Mouse (Mus musculus) embryonic facial prominence, embryonic 12.5 days (tissue): Measurements from ENCODE around the gene Ly6g6e. TPM values are rescaled to one million over a fixed set of nuclear protein-coding genes. Genes with fewer than 3 reads are reported as not detected.
"Not testable (repeated sequence)": the region's sequence is repeated elsewhere in the genome, so short reads cannot be mapped to it uniquely, and the experiment has no call there.

ENCODE experiments used
- ATAC-seq: fragments of 200-750 bp; cut with Nextera tagmentation; 2 replicates; pipeline ENCODE4 v1.8.0; 2017; ENCODE audit not compliant: insufficient number of reproducible peaks, insufficient read depth, low FRiP score, low TSS enrichment
- H3K27ac ChIP-seq: fragments of 300-500 bp; sonication (generic); 2 replicates; pipeline ENCODE4 v1.5.1; 2016; ENCODE audit warnings: mild to moderate bottlenecking
- H3K27me3 ChIP-seq: fragments of 300-500 bp; sonication (generic); 2 replicates; pipeline ENCODE4 v1.6.1; 2016; ENCODE audit warnings: mild to moderate bottlenecking, moderate library complexity
- H3K36me3 ChIP-seq: fragments of 300-500 bp; sonication (generic); 2 replicates; pipeline ENCODE4 v1.6.1; 2016; ENCODE audit warnings: mild to moderate bottlenecking
- H3K4me1 ChIP-seq: fragments of 300-500 bp; sonication (generic); 2 replicates; pipeline ENCODE4 v1.6.1; 2016
- H3K4me2 ChIP-seq: fragments of 300-500 bp; sonication (generic); replicated peaks from 2 replicates; pipeline ENCODE4 v1.6.1; 2016; ENCODE audit warnings: mild to moderate bottlenecking, moderate library complexity
- H3K4me3 ChIP-seq: fragments of 300-500 bp; sonication (generic); 2 replicates; pipeline ENCODE4 v1.5.1; 2016; ENCODE audit warnings: mild to moderate bottlenecking
- H3K9ac ChIP-seq: fragments of 300-500 bp; sonication (generic); 2 replicates; pipeline ENCODE4 v1.6.1; 2016; ENCODE audit warnings: mild to moderate bottlenecking, moderate library complexity
- H3K9me3 ChIP-seq: fragments of 300-500 bp; sonication (generic); 2 replicates; pipeline ENCODE4 v1.6.1; 2016; ENCODE audit warnings: mild to moderate bottlenecking, moderate library complexity
- WGBS: fragments of 180-500 bp; shearing (Covaris S2); methylation state at CpG from one replicate; pipeline ENCODE4 v1.1.7; 2016; 5-methylcytosine and 5-hydroxymethylcytosine counted together
- polyA plus RNA-seq: library from polyadenylated mRNA; unstranded; fragments of >200 nt; fragmentation: Nextera tagmentation; extraction: Ambion mirVana; gene quantifications from 2 replicates; pipeline ENCODE4 v1.2.1, GENCODE M21; 2016

Ly6g6e gene
- 1.1 and 1.3 TPM in 2 replicates for polyA plus RNA-seq

DNA sequence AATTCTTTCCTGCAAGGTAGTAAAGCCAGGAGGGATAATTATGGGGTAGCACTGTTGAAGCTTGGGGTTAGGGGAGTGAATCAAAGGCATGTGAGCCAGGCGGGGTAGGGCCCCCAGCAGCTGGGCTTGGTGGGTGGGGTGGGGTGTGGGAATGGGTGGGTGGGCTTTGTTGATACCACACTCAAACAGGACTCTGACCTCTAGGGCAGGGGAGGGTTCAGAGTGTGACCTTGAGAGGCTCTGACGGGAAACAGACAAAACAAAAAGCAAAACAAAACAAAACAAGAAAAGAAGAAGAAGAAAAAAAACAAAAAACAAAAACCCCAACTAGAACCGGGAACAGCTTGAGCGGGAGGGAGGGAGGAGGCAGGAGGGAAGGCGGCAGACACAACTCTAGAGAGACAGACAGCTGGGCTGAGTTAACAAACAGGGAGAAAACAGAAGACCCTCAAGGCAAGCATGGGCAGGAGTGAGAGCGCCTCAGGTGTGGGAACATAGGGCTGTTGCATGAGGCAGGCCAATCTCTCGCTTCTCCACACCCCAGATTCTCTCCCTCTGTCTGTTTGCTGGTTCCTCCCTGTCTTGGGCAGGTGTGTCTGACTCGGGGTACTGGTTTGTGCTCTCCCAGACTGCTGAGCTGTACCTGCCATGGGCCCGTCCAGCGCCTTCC, at the start of gene Ly6g6e:
TSS of gene Ly6g6e (plus strand) at position 396 of the 670 bp plus-strand sequence.
- peaks cover 27% of the 10 kb centered on the region for H3K27me3 ChIP-seq
- no peaks in the 10 kb centered on the region for H3K36me3 ChIP-seq
- peak within 1 kb of the TSS; percentile 24 for H3K4me2 ChIP-seq
- peaks cover 23% of the 10 kb centered on the region for H3K4me1 ChIP-seq
- ATAC-seq: no peak
- peak within 1 kb of the TSS; percentile 14; the same call in 1 of the 2 replicates for H3K4me3 ChIP-seq
- H3K9me3 ChIP-seq: no peaks in the 10 kb centered on the region
- WGBS: 16% methylated on average over 10 of the region's 10 CpGs
- H3K27ac ChIP-seq: no peak within 1 kb of the TSS
- H3K9ac ChIP-seq: no peak within 1 kb of the TSS

DNA sequence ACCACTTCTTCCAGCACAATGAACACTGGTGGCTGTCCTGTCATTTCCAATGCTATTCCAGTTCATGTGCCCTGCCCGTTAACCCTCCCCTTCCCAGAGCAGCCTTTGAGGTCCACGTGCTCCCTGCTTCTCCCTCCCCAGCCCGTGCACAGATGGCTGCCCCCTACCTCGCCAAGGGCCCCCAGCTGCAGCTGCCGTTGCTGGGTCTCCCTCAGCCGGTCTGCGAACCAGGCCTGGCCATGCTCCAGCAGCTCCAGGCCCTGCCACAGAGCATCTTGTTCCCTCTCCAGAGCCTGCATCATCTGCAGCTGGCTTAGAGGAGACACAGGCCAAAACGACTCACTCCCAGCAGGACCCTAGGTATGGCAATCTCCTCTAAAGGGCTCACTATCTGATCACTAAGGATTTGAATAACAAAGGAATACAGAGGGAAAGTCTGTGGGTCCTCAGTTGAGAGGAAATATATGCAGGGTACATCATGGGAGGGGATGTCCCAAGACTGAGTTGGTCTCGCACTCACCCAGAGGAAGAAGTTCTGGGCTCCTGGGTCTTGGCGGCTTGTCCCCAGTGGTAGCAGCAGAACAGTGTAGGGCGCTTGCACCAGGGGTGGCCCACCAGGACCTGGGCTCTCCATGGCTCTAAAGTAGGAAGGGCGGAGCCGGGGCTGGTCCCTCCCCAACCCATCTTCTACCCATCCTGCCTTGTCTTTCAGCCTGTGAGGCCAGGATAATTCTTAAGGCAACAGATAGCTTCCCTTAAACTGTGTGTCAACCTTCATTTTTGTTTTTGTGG, 49.2 kb upstream of the Ly6g6e start, which contains the start of gene Sapcd1:
TSS of gene Sapcd1 (minus strand) at position 740 of the 792 bp plus-strand sequence.
- Histone ChIP-seq H3K27ac (peak within 1 kb of the TSS; percentile 75), H3K4me3 (0 out of 2 replicates have a peak within 1 kb of the TSS, but pooled peaks have one; percentile 10), H3K9me3 (no peaks in the 10 kb centered on the region), H3K4me2 (peak within 1 kb of the TSS; percentile 40), H3K4me1 (peaks cover 25% of the 10 kb centered on the region), H3K9ac (peak within 1 kb of the TSS; percentile 46), H3K27me3 (no peaks in the 10 kb centered on the region), H3K36me3 (no peaks in the 10 kb centered on the region)
- 33% methylated on average over 13 of the region's 13 CpGs for WGBS
- peak; percentile 72 for ATAC-seq

DNA sequence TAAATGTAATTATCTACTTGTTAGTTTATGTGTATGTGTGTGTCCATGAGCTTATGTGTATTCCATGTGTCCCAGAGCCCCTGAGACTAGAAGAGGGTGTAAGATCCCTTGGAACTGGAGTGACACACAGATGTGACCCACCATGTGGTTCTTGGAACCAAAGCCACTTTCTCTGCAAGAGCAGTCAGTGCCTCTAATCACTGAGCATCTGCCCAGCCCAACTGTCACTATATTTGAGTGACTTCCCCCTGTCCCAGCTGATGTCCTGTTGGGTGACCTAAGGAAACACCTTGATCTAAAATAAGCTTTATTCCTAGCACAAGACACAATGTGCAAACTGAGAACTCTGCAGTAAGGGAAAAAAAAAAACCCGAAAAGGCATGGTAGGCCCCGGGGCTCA, 48.4 kb upstream of the Ly6g6e start:
- Histone ChIP-seq H3K27me3 (no peaks in the 10 kb centered on the region), H3K36me3 (no peaks in the 10 kb centered on the region), H3K27ac (no peak overlapping the region), H3K4me2 (no peak overlapping the region), H3K4me1 (peaks cover 25% of the 10 kb centered on the region), H3K4me3 (no peak overlapping the region), H3K9ac (no peak overlapping the region), H3K9me3 (no peaks in the 10 kb centered on the region)
- 71% methylated on average over 2 of the region's 2 CpGs for WGBS
- ATAC-seq: no peak

DNA sequence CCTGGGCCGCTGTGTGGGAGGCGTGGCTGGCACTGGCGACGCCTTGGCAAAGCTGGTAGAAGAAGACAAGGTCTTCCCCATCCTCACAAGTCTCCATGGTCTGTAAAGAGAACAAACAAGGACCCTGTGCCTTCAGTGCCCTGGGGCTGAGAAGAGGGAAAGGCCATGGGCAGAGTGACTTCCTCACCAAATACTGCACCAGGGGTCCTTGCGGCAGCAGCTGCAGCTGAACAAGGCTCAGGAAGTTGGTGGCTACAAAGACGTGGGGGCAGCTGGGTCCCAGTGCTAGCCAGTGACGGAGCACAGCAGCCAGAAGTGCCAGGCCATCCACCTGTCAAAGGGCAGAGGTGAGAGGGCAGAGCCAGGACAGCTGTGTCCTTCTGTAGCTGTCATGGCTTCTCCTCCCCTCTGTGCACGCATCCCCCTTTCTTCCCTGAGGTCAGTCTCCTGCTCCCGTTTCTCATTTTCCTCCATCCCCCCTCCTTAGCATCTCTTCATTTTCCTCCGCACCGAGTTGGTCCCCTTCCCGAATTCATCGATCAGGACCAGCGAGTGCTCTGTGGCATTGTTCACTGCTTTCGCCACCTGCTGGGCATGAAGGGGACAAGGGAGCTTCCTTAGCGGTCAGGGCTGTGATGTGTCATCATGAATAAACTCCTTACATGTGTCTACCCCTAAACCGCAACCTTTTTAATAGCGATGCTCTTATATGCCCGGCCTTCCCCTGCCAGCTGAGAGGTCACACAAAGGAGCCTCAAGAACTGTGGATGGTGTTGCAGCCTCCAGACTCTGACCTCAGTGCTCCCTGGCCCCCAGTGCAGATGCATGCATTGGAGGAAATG, 46.8 kb upstream of the Ly6g6e start:
- 32% methylated on average over 19 of the region's 19 CpGs for WGBS
- Histone ChIP-seq H3K4me3 (no peak overlapping the region), H3K4me2 (no peak overlapping the region; the same call in 1 of the 2 replicates), H3K36me3 (no peaks in the 10 kb centered on the region), H3K9ac (no peak overlapping the region), H3K27ac (no peak overlapping the region), H3K27me3 (no peaks in the 10 kb centered on the region), H3K4me1 (peaks cover 19% of the 10 kb centered on the region), H3K9me3 (no peaks in the 10 kb centered on the region)
- ATAC-seq: no peak

DNA sequence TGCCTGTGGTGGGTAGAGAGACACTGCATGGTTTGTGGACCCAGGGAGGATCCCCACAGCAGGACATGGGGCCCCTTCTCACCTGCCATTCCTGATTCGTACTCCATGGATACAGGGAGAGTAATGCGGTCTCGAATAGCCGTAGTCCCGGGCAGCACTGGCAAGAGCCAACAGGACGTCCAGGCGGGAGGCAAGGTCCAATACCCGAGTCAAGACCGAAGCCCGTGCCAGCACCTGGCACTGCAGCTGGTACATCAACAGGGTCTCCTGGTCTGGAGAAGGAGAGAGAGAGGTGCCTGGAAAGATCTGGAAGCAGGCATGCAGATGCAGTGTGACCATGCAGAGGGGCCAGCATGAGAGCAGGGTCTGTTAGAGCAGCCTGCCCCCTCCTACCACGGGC, 45.4 kb upstream of the Ly6g6e start:
- no peaks in the 10 kb centered on the region for H3K36me3 ChIP-seq
- no peaks in the 10 kb centered on the region for H3K9me3 ChIP-seq
- 91% methylated on average over 11 of the region's 11 CpGs for WGBS
- H3K4me2 ChIP-seq: no peak overlapping the region
- no peak overlapping the region for H3K27ac ChIP-seq
- H3K4me3 ChIP-seq: no peak overlapping the region
- no peak for ATAC-seq
- no peaks in the 10 kb centered on the region for H3K27me3 ChIP-seq
- H3K9ac ChIP-seq: peak overlapping the region; percentile 8; the same call in 1 of the 2 replicates
- peaks cover 17% of the 10 kb centered on the region for H3K4me1 ChIP-seq

DNA sequence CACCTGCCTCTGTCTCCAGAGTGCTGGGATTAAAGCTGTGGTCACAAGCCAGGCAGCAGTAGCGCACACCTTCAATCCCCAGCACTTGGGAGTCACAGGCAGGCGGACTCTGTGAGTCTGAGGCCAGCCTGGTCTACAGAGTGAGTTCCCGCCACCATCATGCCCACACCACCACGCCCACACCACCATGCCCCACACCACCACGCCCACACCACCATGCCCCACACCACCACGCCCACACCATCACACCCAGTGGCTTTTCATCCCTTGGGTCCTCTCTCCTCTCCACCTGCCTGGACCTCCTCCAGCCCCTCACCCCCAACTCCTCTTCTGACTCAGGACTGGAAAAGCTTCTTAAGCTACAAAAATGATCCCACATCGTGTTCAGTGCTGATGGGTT, 44.8 kb upstream of the Ly6g6e start:
- H3K9me3 ChIP-seq: no peaks in the 10 kb centered on the region
- no peak overlapping the region for H3K27ac ChIP-seq
- no peak overlapping the region for H3K9ac ChIP-seq
- 86% methylated on average over 7 of the region's 7 CpGs for WGBS
- H3K4me2 ChIP-seq: no peak overlapping the region
- peaks cover 14% of the 10 kb centered on the region for H3K4me1 ChIP-seq
- no peak for ATAC-seq
- no peaks in the 10 kb centered on the region for H3K36me3 ChIP-seq
- no peaks in the 10 kb centered on the region for H3K27me3 ChIP-seq
- H3K4me3 ChIP-seq: no peak overlapping the region

DNA sequence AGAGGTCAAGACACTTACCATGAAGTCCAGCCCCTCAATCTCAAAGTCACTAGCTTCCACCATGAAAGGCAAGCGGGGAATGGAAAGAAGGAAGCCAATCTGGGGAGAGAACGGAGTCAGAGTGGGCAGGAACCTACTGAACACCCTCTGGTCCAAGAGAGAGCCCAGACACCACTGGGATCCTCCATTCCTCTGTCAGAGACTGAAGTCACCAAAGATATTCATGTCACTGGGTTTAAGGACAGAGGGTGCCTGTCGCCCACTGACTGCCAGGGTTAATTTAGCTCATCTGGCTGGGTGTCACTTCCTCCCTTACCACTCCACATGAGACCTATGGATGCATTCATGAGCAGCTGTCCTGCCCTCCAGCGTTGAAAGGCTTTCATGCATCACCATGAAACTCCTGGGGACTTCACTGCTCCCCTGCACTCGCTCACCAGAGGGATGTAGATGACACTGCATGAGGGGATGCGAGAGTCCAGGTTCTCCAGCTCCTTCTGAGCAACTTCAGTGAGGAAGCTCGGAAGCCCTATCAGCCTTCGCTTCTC, 44.3 kb upstream of the Ly6g6e start:
- ATAC-seq: no peak
- Histone ChIP-seq H3K27me3 (no peaks in the 10 kb centered on the region), H3K4me3 (no peak overlapping the region), H3K36me3 (no peaks in the 10 kb centered on the region), H3K9me3 (no peaks in the 10 kb centered on the region), H3K4me1 (peaks cover 11% of the 10 kb centered on the region), H3K9ac (no peak overlapping the region), H3K27ac (no peak overlapping the region), H3K4me2 (no peak overlapping the region)
- 72% methylated on average over 8 of the region's 8 CpGs for WGBS

DNA sequence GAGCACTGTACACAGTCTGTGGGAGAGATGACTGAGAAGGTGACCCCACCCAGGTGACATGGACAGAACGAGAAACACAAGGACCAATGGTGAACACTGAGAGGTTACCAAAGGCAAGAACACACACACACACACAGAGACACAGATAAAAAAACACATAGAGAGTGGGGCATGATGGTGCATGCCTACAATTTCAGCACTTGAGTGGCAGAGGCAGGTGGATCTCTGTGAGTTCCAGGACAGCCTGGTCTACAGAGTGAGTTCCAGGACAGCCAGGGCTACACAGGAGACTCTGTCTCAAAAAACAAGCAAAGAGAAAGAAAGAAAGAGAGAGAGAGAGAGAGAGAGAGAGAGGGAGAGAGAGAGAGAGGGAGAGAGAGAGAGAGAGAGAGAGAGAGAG, 43.0 kb upstream of the Ly6g6e start:
- H3K36me3 ChIP-seq, H3K9me3 ChIP-seq, H3K9ac ChIP-seq, H3K27ac ChIP-seq, ATAC-seq, H3K27me3 ChIP-seq, H3K4me2 ChIP-seq, H3K4me3 ChIP-seq, H3K4me1 ChIP-seq: not testable (repeated sequence)
- 79% methylated on average over 1 of the region's 1 CpGs for WGBS

DNA sequence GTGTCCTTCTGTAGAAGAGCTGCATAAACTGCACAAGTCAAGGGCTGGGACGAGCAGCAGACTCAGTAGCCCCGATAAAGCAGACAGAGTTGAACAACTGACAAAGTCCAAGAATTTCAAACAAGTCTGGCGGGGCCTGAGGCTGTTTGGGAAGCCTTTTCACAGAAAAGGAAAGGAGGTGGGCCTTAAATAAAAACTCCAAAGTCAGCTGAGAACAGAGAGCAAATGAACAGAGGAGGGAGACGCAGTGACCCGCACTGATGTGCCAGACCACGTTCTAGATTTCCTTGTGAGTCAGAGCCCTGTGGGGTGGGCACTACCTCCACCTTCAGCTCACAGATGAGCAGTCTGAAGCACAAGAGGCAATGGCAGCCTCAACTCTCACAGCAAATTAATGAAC, 41.8 kb upstream of the Ly6g6e start:
- Histone ChIP-seq H3K36me3 (no peaks in the 10 kb centered on the region), H3K4me2 (no peak overlapping the region), H3K27me3 (no peaks in the 10 kb centered on the region), H3K27ac (no peak overlapping the region), H3K9ac (no peak overlapping the region), H3K4me1 (peaks cover 2% of the 10 kb centered on the region; the same call in 1 of the 2 replicates), H3K9me3 (no peaks in the 10 kb centered on the region), H3K4me3 (no peak overlapping the region)
- 68% methylated on average over 6 of the region's 6 CpGs for WGBS
- ATAC-seq: no peak

DNA sequence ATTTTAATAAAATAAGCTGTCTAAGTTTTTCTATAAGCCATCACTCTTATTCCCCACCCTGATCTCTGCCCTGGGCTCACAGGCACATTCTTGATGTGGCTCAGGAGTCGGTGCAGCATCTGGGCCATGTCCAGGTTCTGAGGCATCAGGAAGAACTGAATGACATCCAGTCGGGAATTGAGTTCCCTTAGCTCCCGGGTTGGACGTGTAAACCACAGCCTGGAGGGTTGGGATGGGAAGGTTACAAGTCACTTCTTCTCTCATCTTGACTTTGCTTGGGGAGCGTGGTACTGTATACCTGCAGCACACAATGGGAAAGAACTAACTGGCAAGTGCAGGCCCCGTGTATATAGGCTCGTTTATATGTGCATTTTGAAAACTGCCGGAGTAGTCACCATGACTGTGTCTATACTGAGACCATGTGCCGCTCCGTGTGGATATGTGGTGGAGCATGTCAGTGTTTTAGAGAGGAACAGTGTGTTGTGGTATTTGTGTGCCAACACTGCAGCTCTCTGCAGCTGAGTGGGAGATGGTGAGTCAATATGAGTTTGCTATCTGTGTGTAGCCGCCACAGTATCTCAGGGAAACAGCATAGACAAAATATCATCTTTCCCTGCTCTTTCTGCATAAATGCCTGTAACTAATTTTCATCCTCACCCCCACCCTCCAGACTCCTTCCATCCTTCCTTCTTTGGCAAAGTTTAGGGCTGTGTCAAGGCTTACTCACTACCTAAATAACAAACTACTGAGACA, 37.4 kb upstream of the Ly6g6e start:
- ATAC-seq: no peak
- Histone ChIP-seq H3K9ac (no peak overlapping the region), H3K4me2 (no peak overlapping the region), H3K36me3 (no peaks in the 10 kb centered on the region), H3K9me3 (no peaks in the 10 kb centered on the region), H3K4me1 (no peaks in the 10 kb centered on the region), H3K27me3 (no peaks in the 10 kb centered on the region), H3K4me3 (no peak overlapping the region), H3K27ac (no peak overlapping the region)
- WGBS: 85% methylated on average over 11 of the region's 11 CpGs

DNA sequence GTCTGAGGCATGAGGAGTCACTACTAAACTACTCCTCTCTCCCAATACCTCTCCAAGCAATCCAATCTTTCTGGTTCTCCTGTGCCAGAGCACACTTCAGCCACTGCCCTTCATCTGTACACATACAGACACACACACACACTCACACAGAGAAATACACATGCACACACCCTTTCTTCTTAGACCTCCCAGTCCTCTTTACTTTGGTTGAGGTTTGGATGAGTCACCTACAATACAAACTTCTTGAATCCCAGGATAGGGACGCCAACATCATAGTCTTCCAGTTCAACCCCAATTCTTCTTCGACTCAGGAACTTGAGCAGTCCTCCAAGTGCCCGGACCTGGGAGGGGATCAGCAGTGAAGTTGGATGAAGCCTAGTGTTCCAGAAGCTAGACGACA, 32.9 kb upstream of the Ly6g6e start:
- Histone ChIP-seq H3K36me3 (no peaks in the 10 kb centered on the region), H3K4me1 (peaks cover 16% of the 10 kb centered on the region), H3K4me3 (no peak overlapping the region), H3K9ac (no peak overlapping the region), H3K27me3 (no peaks in the 10 kb centered on the region), H3K4me2 (no peak overlapping the region), H3K9me3 (no peaks in the 10 kb centered on the region), H3K27ac (0 out of 2 replicates have a peak overlapping the region, but pooled peaks have one; percentile 5)
- no peak for ATAC-seq
- WGBS: 79% methylated on average over 4 of the region's 4 CpGs
